Mouse (Mus musculus) T-cell, adult 2 months (primary cell): Measurements from ENCODE around the gene Cers3.

ENCODE experiments used
- DNase-seq: peaks from one replicate; pipeline ENCODE4 v3.0.0; 2022; ENCODE audit warnings: low spot score

Cers3 gene

GRCm38 (mm10) chr7:66840008-66840719, 96.9 kb downstream of the Cers3 start:
- DNase-seq = peak; percentile 46

- no peak for DNase-seq
Measured at GRCm38 (mm10) chr7:66841165-66841564, 97.9 kb downstream of the Cers3 start.

GRCm38 (mm10) chr7:66842021-66842420, 98.7 kb downstream of the Cers3 start:
- DNase-seq = peak; percentile 13

- DNase-seq = no peak
Measured at GRCm38 (mm10) chr7:66843846-66844245, 100.5 kb downstream of the Cers3 start.

DNA sequence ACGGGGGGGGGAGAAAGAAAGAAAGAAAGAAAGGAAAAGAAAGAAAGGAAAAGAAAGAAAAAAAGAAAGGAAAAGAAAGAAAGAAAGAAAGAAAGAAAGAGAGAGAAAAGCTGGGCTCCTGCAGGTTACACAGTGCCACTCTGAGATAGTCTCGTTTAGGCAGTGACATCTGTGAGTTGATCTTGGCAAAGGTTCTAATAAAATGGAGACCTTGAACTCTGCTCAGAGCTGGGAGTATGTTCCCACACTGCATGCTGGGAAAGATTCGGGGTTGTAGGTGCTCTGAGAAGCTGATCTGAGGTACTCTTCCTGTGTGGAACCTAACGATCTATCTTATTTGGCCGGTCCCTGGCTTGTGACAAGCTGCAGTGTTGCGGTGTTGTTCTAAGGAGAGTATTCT, 103.3 kb downstream of the Cers3 start:
- DNase-seq = no peak

DNA sequence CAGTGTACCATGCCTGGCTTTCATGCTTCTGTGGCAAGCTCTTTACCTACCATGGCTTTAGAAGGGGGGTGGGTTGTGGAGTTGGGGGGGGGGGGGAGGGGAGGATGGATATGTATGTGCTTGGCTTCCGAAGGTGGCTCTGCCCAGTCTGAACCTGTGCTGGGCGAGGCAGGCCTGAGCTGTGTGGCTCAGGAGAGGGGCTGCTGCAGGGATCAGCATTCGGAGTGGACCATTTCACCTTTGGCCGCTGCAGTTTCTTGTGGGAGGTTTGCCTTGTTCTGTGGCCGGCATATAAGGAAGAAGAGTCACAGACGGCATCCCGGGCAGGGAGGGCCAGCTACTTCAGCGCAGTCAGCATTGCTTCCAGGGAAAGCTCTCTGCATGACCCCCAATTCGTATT, 104.0 kb downstream of the Cers3 start:
- DNase-seq = no peak

DNA sequence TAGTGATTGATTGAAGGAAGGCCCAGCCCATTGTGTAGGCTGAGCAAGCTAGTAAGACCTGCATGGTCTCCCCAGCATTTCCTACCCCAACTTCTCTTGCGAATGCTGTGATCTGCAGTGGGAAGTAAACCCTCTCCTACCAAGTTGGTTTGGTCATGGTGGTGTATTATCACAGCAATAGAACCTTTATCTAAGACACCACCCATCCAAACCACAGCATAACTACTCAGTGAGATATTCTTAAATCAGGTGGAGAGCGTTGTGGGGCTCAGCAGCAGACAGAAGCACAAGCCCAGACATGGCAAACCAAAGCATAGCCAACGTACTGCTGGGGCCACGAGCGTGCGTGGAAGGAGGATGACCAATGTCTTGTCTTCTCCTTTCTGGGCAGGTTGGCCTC, 106.0 kb downstream of the Cers3 start:
- no peak for DNase-seq

- no peak for DNase-seq
Measured at GRCm38 (mm10) chr7:66852164-66852563, 108.9 kb downstream of the Cers3 start.

GRCm38 (mm10) chr7:66857610-66858009, 114.3 kb downstream of the Cers3 start:
- no peak for DNase-seq

DNA sequence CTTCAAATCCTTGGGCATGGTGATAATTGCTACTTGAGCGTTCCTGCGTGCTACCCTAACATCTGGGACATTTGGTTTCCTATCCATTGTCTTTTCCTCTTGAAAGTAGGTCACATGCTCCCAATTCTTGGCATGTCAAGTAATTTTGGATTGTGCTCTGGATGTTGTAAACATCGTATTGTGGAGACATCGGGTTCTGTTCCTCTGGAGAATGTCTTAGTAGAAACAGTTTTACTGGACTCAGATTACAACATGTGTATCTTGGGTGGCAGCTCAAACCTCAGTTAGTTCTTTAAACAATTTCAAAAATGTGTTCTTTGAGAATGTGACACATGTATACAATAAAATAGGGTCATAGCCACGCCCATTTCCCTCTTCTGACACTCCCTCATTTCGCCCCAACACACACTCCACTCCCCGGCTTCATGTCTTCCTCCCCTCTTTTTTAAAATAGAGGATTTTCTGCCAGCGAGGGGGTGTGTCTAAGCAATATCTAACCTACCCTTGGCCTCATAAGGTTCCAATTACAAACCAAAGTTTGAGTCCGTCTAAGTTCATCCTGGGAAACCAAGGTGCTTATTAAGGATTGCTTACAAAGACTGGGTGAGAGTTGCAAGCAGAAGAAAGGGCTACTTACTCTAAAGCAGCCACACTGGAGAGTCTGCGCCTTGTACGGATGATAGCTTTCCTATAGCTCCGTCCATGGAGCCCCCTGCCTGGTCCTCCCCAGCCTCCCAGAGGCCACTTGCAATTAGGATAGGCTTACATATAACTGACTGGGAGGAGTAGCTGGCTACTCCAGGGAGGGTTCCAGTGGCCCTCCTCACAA, 115.2 kb downstream of the Cers3 start:
- no peak for DNase-seq

DNA sequence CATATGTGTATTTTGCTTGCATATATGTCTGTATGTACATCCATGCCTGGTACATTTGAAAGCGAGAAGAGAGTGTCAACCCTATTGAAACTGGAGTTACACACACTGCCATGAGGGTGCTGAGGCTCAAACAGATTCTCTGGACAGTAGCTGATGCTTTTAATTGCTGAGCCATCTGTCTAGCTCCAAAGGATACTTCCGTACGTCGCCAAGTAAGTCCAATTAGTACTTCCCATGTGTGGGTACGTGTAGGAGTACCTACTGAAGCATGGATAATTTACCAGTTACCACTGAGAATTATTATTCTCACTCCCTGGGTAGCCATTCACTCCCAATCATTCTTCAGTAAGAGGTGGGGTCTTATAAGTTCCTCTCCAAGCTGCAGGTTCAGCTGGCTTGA, 115.9 kb downstream of the Cers3 start:
- no peak for DNase-seq

DNA sequence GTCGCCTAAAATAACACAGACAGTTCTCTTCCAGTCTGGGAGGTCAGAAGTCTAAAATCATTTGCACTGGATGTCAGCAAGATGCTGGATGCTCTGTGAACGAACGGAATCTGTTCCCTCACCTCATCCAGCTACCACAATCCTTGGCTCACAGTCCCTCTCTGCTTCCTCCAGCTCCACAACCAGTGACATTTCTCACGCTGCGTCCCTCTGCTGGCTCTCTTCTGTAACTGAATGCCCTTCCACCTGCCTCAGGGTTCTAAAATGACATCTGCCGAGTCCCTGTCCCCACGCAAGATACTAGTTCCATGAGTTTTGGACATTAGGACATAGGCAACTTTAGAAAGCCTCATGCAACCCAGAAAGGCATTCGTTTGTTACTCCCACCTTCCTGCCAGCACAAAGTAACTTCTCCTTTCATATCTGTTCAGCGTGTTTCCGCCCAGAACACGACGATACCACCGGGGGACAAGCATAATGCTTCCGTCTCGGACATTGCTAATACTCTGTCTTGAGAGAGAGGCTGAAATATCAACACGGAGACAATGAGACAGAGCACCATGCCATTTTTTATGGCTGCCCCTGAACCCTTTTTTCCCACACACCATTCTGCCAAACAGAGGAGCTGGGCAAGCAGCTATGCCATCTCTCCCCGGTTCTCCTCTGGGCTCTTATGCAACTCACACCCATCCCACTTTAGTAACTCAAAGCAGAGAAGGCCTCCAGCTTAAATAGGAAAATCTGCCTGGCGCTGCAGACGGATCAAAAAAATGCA, 123.8 kb downstream of the Cers3 start:
- no peak for DNase-seq

- no peak for DNase-seq
Measured at GRCm38 (mm10) chr7:66867719-66868501, 124.6 kb downstream of the Cers3 start.

GRCm38 (mm10) chr7:66871520-66871919, 128.2 kb downstream of the Cers3 start:
- no peak for DNase-seq

DNA sequence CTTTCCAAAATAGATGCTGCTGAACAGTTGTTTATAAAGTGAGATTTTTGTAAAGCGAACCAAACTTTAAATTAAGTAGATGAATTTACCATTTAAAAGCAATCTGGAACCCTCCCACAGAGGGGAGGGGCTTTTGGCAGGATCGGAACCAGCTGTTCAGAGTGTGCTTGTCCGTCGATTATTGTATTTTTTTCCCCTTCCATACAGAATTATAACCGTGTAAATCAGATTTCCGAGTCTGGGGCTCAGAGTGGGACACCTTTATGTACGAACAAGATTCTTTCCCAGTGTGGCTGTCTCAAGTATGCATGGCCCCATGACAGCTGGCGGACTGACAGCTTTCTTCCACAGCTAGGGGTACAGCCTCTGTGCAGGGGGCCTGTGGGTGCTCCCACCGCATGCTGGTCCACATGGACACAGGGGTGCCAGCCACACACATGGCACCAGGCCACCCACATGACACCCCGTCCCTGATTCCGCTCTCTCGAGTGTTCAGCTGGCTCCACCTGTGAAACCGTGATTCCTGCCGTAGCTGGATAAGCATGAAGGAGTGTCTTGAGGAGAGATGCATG, 128.7 kb downstream of the Cers3 start:
- DNase-seq = no peak

- no peak for DNase-seq
Measured at GRCm38 (mm10) chr7:66873235-66873634, 129.9 kb downstream of the Cers3 start.
